Mouse (Mus musculus): ENCODE measurements around the gene Nbl1. TPM values are rescaled to one million over a fixed set of nuclear protein-coding genes. Genes with fewer than 3 reads are reported as not detected.

Nbl1 gene
- polyA plus RNA-seq (2012; rRNA removed), result 91.6 and 176 TPM in 2 replicates

GRCm38 (mm10) chr4:139092356-139093195 is at the start of gene Nbl1:
Gene Nbl1 (minus strand): TSS chr4:139092993.

GRCm38 (mm10) chr4:139130701-139131549 is 38.1 kb upstream of the Nbl1 start, which contains the start of gene Minos1:
Gene Minos1 (minus strand): TSS chr4:139131113.

GRCm38 (mm10) chr4:139075041-139075711 is 17.6 kb downstream of the Nbl1 start, which contains the start of gene Htr6:
Gene Htr6 (minus strand): TSS chr4:139075570.

Other genes with a start within 250 kb of the Nbl1 start
- gene Pla2g5, start 229.5 kb downstream of the Nbl1 start, polyA plus RNA-seq (2012; rRNA removed), result 2.3 and 2.5 TPM in 2 replicates
- gene Gm13030, start 219.0 kb downstream of the Nbl1 start, polyA plus RNA-seq (2012; rRNA removed), result not detected in 2 replicates
- 0.39 and 0.97 TPM in 2 replicates for gene Pla2g2e, start 215.1 kb downstream of the Nbl1 start, polyA plus RNA-seq (2012; rRNA removed)
- 2.3 and 3.0 TPM in 2 replicates for gene Otud3, start 179.0 kb downstream of the Nbl1 start, polyA plus RNA-seq (2012; rRNA removed)
- 33.0 and 47.0 TPM in 2 replicates for gene Rnf186, start 125.9 kb downstream of the Nbl1 start, polyA plus RNA-seq (2012; rRNA removed)
- 7.8 and 8.4 TPM in 2 replicates for gene Tmco4, start 120.1 kb downstream of the Nbl1 start, polyA plus RNA-seq (2012; rRNA removed)
- not detected in 2 replicates for gene Htr6, start 17.4 kb downstream of the Nbl1 start, polyA plus RNA-seq (2012; rRNA removed)
- 9.7 and 17.6 TPM in 2 replicates for gene Minos1, start 38.1 kb upstream of the Nbl1 start, polyA plus RNA-seq (2012; rRNA removed)
- 72.2 and 195 TPM in 2 replicates for gene Capzb, start 99.9 kb upstream of the Nbl1 start, polyA plus RNA-seq (2012; rRNA removed)
- 19.7 and 26.9 TPM in 2 replicates for gene Pqlc2, start 217.7 kb upstream of the Nbl1 start, polyA plus RNA-seq (2012; rRNA removed)
- gene Akr7a5, start 217.8 kb upstream of the Nbl1 start, polyA plus RNA-seq (2012; rRNA removed), result 33.0 and 64.7 TPM in 2 replicates

All from stomach, adult 2 months (tissue).